Mouse (Mus musculus) E14TG2a.4 (cell line): Measurements from ENCODE around the gene Napsa.

Experiments used
- H3K27me3 ChIP-seq: 2 replicates; pipeline ENCODE4 v1.6.1; 2014; ENCODE audit warnings: low read length, control low read depth; ENCODE audit not compliant: insufficient read depth
- H3K36me3 ChIP-seq: 2 replicates; pipeline ENCODE4 v1.6.1; 2014; ENCODE audit warnings: low read length, control low read depth; ENCODE audit not compliant: insufficient read depth
- H3K4me1 ChIP-seq: replicated peaks from 2 replicates; pipeline ENCODE4 v1.6.1; 2014; ENCODE audit warnings: low read depth, low read length, control low read depth
- H3K4me3 ChIP-seq: replicated peaks from 2 replicates; pipeline ENCODE4 v1.5.1; 2014; ENCODE audit warnings: mild to moderate bottlenecking, low read length
- H3K9me3 ChIP-seq: 2 replicates; pipeline ENCODE4 v1.6.1; 2014; ENCODE audit warnings: low read length, control low read depth
- CTCF ChIP-seq: conservative IDR thresholded peaks from 2 replicates; pipeline ENCODE4 v1.5.1; 2014; ENCODE audit warnings: low read length
- NANOG ChIP-seq: IDR thresholded peaks from 2 replicates; pipeline ENCODE4 v1.6.1; 2014; ENCODE audit warnings: borderline replicate concordance, low read length, mixed read lengths
- POU5F1 ChIP-seq: IDR thresholded peaks from 2 replicates; pipeline ENCODE4 v1.6.1; 2014; ENCODE audit warnings: low read length, borderline replicate concordance

Gene Napsa

DNA sequence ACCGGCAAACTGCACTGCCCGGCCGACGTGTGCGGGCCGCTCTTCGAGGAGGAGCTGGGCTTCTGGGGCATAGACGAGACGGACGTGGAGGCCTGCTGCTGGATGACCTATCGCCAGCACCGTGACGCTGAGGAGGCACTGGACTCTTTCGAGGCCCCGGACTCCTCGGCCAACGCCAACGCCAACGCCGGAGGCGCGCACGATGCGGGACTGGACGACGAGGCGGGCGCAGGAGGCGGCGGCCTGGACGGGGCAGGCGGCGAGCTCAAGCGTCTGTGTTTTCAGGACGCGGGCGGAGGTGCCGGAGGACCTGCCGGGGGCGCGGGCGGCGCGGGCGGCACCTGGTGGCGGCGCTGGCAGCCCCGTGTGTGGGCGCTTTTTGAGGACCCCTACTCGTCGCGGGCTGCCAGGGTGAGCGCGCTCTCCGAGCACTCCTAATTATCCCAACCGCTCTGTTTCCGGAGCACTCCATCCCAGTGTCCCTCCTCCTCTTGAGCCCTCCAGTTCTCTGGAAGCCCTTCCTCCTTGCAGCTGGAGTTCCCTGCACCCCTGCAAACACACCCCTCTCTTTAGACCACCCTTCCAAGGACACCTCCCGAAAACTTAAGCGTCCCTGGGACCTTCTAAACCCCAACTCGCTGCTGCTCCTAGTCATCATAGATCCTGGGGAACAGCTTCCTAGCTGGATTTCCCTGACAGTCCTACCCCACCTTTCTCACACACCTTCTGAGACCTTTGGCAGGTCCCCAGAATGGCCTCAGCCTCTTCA is 19.4 kb downstream of the Napsa start:
- Histone ChIP-seq H3K36me3 (peaks cover 34% of the 10 kb centered on the region), H3K4me3 (peak overlapping the region; percentile 93), H3K27me3 (peaks cover 28% of the 10 kb centered on the region), H3K4me1 (peaks cover 80% of the 10 kb centered on the region), H3K9me3 (no peaks in the 10 kb centered on the region)
- no peak for TF ChIP-seq POU5F1
- TF ChIP-seq NANOG, result no peak
- TF ChIP-seq CTCF, result no peak

DNA sequence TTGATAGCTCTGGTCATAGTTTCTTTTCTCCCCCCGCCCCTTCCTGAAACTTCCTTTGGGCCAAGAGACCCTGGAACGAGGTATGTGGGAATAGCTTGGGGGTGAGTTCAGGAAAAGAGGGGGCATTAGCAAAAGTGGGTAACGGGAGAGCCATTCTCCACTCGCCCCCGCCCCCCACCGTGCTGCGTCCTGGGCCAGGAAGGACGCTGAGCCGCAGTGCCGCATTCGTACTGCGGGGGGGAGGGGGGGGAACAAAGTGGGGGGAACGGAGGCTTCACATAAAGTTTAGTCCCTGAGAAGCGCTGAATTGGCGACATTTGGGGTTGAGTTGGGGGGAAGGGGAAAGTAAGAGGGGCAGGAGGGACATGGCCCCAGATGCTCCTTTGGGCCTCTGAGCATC is 20.9 kb downstream of the Napsa start:
- TF ChIP-seq POU5F1, result no peak
- no peak for TF ChIP-seq NANOG
- TF ChIP-seq CTCF, result no peak
- peaks cover 17% of the 10 kb centered on the region for H3K27me3 ChIP-seq
- peak overlapping the region; percentile 93 for H3K4me3 ChIP-seq
- no peaks in the 10 kb centered on the region for H3K9me3 ChIP-seq
- H3K4me1 ChIP-seq, result peaks cover 81% of the 10 kb centered on the region
- H3K36me3 ChIP-seq, result peaks cover 49% of the 10 kb centered on the region

DNA sequence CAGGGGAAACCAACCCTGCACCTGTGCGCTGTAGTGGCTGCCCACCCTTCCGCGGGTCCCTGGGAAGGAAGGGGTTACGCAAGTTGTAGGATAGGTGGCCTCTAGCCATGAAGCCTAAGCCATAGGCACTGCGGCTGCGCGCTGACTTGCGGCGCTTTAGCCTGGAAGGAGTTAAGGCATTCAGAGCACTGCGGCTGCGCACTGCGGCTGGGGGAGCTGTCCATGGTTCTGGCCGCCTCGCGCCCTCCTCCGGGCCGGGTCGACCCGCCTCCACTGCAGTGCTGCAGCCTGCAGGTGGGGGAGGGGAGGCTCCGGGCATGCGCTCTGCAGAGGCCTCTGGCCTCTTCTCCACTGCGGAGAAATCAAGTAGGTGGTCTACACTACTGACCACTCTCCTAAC is 21.6 kb downstream of the Napsa start:
- Histone ChIP-seq H3K36me3 (peaks cover 57% of the 10 kb centered on the region), H3K9me3 (no peaks in the 10 kb centered on the region), H3K27me3 (peaks cover 10% of the 10 kb centered on the region), H3K4me3 (peak overlapping the region; percentile 93), H3K4me1 (peaks cover 81% of the 10 kb centered on the region)
- TF ChIP-seq NANOG, result no peak
- no peak for TF ChIP-seq POU5F1
- TF ChIP-seq CTCF, result no peak

GRCm38 (mm10) chr7:44594291-44594690 is 22.1 kb downstream of the Napsa start:
- Histone ChIP-seq H3K4me1 (peaks cover 84% of the 10 kb centered on the region), H3K27me3 (peaks cover 10% of the 10 kb centered on the region), H3K36me3 (peaks cover 62% of the 10 kb centered on the region), H3K9me3 (no peaks in the 10 kb centered on the region), H3K4me3 (peak overlapping the region; percentile 93)
- TF ChIP-seq NANOG (no peak), CTCF (no peak), POU5F1 (no peak)

DNA sequence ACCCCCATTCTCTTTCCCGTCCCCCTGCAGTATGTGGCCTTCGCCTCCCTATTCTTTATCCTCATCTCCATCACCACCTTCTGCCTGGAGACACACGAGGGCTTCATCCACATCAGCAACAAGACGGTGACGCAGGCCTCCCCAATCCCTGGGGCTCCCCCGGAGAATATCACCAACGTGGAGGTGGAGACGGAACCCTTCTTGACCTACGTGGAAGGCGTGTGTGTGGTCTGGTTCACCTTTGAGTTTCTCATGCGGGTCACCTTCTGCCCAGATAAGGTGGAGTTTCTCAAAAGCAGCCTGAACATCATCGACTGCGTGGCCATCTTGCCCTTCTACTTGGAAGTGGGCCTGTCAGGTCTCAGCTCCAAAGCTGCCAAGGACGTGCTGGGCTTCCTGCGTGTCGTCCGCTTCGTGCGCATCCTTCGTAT is 23.0 kb downstream of the Napsa start:
- H3K4me1 ChIP-seq, result peaks cover 84% of the 10 kb centered on the region
- peak overlapping the region; percentile 93; the same call in 1 of the 2 replicates for H3K4me3 ChIP-seq
- H3K27me3 ChIP-seq, result peaks cover 10% of the 10 kb centered on the region
- no peak for TF ChIP-seq POU5F1
- TF ChIP-seq NANOG, result no peak
- TF ChIP-seq CTCF, result no peak
- H3K9me3 ChIP-seq, result no peaks in the 10 kb centered on the region
- H3K36me3 ChIP-seq, result peaks cover 70% of the 10 kb centered on the region

DNA sequence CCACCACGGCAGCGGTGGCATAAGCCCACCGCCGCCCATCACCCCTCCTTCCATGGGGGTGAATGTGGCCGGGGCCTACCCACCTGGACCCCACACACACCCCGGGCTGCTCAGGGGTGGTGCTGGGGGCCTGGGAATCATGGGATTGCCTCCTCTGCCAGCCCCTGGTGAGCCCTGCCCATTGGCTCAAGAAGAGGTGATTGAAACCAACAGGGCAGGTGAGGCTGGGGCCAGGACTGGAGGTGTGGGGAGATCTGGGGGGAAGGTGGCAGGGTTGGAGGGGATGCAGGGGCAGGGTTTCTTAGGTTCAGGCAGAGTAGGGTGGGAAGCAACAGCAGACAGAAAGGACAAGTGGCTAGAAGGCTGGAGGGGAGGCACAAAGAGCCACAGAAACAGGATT is 23.9 kb downstream of the Napsa start:
- peaks cover 10% of the 10 kb centered on the region for H3K27me3 ChIP-seq
- H3K9me3 ChIP-seq, result no peaks in the 10 kb centered on the region
- peaks cover 93% of the 10 kb centered on the region for H3K4me1 ChIP-seq
- H3K36me3 ChIP-seq, result peaks cover 78% of the 10 kb centered on the region
- no peak for TF ChIP-seq NANOG
- TF ChIP-seq POU5F1, result no peak
- no peak for TF ChIP-seq CTCF
- no peak overlapping the region; the same call in 1 of the 2 replicates for H3K4me3 ChIP-seq

GRCm38 (mm10) chr7:44596996-44597538 is 24.9 kb downstream of the Napsa start:
- Histone ChIP-seq H3K36me3 (peaks cover 79% of the 10 kb centered on the region), H3K4me1 (peaks cover 98% of the 10 kb centered on the region), H3K4me3 (0 out of 2 replicates have a peak overlapping the region, but pooled peaks have one; percentile 4), H3K27me3 (peaks cover 5% of the 10 kb centered on the region), H3K9me3 (no peaks in the 10 kb centered on the region)
- TF ChIP-seq CTCF (no peak), NANOG (no peak), POU5F1 (no peak)

DNA sequence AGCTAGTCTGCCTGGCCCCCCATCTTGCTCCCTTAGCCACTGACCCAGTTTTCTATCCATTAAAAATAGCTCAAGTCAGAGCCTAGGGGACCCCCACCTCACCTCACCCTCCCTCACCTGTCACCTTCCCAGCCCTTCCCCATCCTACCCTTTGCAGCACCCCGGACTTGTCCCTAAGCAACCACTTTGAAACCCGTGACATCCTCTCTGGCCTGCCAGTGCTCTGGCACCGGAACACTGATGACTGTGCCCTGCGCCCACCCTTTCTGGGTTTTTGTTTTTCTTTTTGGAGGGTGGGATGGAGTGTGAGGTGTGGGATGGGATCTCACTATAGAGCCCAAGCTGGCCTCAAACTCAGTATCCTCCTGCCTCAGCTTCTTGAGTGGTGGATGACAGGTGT is 25.5 kb downstream of the Napsa start:
- TF ChIP-seq NANOG (no peak), POU5F1 (no peak), CTCF (no peak)
- Histone ChIP-seq H3K27me3 (no peaks in the 10 kb centered on the region), H3K36me3 (peaks cover 77% of the 10 kb centered on the region), H3K4me3 (0 out of 2 replicates have a peak overlapping the region, but pooled peaks have one; percentile 4), H3K4me1 (peaks cover 98% of the 10 kb centered on the region), H3K9me3 (no peaks in the 10 kb centered on the region)
